Mouse (Mus musculus): ENCODE data around the gene Nmu. TPM values are rescaled to one million over a fixed set of nuclear protein-coding genes. Genes with fewer than 3 reads are reported as not detected.

The Nmu gene
- total and polyA plus RNA-seq, 3 experiments: 0.48 TPM; not detected in 2

- no peak for DNase-seq
Measured at GRCm38 (mm10) chr5:76308206-76308605, 55.4 kb downstream of the Nmu start.

- DNase-seq: no peak
Measured at GRCm38 (mm10) chr5:76306261-76306660, 57.3 kb downstream of the Nmu start.

GRCm38 (mm10) chr5:76305616-76306015 lies 58.0 kb downstream of the Nmu start:
- peak; percentile 40 for DNase-seq

DNA sequence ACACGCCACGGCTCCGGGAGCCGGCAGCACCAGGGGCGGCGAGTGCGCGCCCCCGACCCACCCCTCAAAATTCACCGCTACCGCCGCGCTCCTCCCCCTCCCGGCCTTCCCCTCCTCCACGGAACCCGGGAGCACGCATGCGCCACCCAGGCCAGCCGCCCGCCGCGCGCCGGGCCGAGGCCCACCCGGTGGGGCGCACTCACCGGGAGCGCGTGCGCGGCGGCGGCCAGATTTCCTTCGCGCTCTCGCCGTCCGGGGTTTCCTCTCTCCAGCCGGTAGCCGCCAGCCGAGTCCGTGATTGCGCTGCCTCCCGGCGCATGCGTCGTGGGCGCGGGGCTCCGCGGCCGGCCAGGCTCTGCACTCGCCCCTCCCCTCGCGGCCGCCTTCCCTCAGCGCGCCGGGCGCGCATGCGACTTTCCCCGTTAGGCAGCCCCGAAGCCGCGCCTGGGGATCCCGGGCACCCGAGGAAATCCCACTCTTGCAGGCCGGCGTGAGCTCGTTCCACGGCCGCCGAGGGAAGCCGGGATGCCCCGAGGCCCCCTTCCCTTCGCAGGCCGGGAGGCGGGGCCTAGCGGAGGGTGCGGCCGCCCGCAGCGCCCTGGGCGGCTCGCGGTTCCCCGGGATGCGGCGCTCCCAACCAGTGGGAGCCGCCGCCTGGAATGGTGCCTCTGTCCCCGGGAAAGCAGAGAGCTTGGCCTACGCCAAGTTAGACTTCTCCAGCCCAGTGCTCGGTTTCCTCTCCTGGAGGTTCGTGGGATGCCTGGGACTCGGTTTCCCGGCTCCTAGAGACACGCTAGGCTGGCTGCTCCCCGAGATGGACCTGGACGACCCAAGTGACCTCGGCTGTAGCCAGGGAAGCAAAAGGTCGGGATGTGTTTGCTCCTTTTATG lies 58.9 kb downstream of the Nmu start, which contains the start of gene Clock:
Gene Clock, minus strand, starts transcription at position 341 of the 890 bp plus-strand sequence.
- peak; percentile 95 for DNase-seq

DNA sequence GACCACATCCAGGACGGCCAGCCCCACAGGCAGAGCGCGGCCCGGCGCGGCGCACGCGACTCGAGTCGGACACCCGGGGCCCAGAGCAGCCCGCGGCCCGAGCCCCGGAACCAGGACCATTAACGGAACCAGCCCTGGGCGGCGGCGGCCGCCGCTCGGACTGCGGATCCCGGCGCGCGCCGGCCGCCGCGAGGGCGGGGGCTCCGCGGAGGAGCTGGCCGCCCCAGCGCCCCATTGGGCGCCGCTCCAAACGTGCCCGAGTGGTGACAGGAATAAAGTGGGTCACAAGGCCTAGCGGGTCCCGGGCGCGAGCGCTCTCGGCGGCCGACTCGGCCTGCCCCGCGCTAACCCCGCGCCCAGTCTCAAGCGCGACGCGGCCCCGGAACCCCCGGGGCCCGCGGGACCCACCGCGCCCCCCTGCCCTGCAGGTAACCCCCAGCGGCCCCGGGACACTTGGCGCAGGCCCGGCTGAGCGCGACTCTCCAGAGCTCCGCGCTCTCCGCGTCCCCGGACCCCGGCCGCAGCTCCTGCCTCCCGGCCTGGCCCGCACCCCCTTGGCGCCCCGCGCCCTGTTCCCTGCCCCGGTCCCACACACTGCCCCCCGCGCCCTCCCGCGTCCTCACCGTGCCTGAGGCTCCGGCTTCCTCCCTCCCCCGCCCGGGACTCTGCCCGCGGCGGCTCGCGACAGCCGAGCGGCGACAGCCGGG lies 59.7 kb downstream of the Nmu start:
- peak; percentile 95 for DNase-seq

GRCm38 (mm10) chr5:76303379-76303744 lies 60.2 kb downstream of the Nmu start:
- DNase-seq: no peak

DNA sequence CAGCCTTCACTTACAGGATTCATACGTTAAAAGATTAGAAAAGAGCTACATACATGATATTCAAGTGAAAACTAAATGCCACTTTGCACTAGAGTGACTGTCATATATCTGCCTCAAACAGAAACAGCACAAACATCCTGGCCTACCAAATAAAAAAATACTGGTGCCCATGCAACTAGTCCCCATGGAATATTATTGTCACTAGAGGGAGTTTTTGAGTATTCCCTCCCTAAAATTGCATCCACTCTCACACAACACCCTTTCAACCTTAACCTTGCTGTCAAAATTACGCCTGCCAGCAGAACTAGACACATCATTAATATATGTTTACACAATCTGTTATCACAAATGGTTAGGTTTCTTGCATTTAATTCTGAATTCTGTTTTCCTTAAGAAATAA lies 61.6 kb downstream of the Nmu start:
- DNase-seq: no peak

DNA sequence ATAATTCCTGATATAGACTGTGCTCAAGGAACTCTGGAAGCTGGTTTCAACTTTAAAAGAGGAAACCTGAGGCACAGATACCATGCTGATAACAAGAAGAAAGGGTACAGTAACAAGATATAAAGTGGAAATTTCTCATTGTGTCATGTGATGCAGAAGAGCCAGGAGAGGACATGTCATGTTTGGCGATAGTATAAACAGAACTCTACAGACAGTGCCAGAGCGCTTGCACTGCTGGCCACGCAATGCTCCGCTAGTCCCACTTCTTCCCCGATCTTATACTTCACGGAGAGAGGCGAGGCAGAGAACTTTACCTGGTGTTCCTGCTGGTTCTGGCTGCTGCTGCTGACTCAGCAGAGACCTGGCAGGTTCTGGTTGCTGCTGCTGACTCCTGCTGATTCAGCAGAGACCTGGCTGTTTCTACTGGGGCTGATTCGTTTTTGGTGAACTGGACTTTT lies 74.3 kb downstream of the Nmu start:
- peak; percentile 12 for DNase-seq

DNA sequence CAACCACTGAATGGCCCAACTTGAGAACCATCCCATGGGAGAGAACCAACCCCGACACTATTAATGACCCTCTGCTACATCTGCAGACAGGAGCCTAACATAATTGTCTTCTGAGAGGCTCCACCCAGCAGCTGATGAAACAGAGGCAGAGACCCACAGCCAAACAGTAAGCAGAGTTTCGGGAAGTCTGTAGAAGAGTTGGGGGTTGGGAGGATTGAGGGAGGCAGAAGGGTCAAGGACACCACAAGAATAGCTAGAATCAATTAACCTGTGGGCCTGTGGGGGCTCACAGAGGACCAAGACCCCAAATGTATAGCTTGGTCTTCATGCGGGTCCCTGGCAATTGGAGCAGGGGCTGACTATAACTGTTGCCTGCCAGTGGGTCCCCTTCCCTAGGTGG lies 75.3 kb downstream of the Nmu start:
- DNase-seq: no peak

DNA sequence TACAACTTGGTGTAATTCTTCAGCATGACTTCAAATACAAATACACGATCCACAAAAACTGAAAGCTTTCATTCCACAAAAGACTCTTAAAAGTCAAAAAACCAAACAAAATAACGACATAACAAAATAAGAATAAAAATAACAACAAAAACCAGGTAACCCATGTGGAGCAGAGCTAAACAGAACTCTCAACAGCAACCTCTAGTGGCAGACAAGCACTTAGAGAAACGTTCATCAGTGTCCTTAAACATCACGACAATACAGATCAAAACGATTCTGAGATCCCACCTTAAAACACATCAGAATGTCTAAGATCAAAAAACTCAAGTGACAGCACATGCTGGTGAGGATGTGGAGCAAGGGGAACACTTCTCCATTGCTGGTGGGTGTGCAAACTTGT lies 76.5 kb downstream of the Nmu start:
- no peak for DNase-seq

DNA sequence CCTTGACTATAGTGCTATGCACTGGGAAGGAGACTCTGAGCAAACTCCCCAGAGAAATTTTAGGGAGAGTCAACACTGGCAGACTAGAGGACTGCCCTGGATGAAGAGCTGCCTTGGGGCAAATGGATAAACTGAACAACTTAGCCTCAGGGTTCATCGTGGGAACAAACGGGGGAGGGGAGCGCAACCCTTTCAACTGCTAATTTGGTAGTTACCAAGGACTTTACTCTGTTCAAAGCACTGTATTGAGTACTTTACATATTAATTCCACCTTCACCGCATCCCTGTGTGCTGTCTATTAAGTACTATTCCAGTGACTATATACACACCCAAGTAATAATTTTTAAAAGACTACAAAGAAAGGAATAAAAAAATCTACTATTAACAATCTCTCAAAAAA lies 77.9 kb downstream of the Nmu start:
- no peak for DNase-seq

DNA sequence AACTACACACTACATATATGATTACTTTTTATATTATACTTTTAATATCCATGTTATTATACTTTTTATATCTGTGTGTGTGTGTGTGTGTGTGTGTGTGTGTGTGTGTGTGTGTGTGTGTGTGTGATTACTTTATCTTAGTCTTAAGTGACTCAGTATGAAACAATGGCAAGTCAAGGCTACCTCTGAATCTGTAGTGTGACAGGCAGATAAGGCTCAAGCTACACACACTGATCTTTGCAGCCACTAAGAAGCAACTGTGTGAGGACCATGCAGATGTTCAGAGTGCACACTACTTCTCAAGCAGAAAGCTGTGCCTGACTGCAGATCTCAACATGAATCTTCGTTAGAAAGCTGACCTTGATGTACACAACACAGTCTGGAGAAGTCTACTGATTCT lies 79.7 kb downstream of the Nmu start:
- peak; percentile 32 for DNase-seq

Other genes starting within 250 kb of the Nmu start
- 10 to 100 TPM; 25.5 to 30.4 TPM for gene Srd5a3, start 223.5 kb downstream of the Nmu start, total RNA-seq (2021)
- gene Srd5a3, start 223.5 kb downstream of the Nmu start, polyA plus RNA-seq (2012; rRNA removed): 280 and 358 TPM in 2 replicates
- gene Tmem165, start 179.9 kb downstream of the Nmu start, total RNA-seq (2021): 10 to 100 TPM; 28.1 to 49.1 TPM
- gene Tmem165, start 179.9 kb downstream of the Nmu start, polyA plus RNA-seq (2012; rRNA removed): 164 and 194 TPM in 2 replicates
- 10 to 100 TPM; 38.9 to 62.9 TPM for gene Clock, start 59.0 kb downstream of the Nmu start, total RNA-seq (2021)
- 10.6 and 10.9 TPM in 2 replicates for gene Clock, start 59.0 kb downstream of the Nmu start, polyA plus RNA-seq (2012; rRNA removed)
- not detected for gene Pdcl2, start 32.6 kb downstream of the Nmu start, total RNA-seq (2021)
- gene Pdcl2, start 32.6 kb downstream of the Nmu start, polyA plus RNA-seq (2012; rRNA removed): not detected in 2 replicates
- gene Gm7271, start 120.3 kb upstream of the Nmu start, total RNA-seq (2021): not detected
- gene Gm7271, start 120.3 kb upstream of the Nmu start, polyA plus RNA-seq (2012; rRNA removed): not detected in 2 replicates
- gene Exoc1, start 165.5 kb upstream of the Nmu start, total RNA-seq (2021): 10 to 100 TPM; 43.7 to 53.2 TPM
- 16.0 and 18.2 TPM in 2 replicates for gene Exoc1, start 165.5 kb upstream of the Nmu start, polyA plus RNA-seq (2012; rRNA removed)
- 1 to 10 TPM; 3.8 to 4.9 TPM for gene Cep135, start 224.9 kb upstream of the Nmu start, total RNA-seq (2021)
- 0.46 and 0.53 TPM in 2 replicates for gene Cep135, start 224.9 kb upstream of the Nmu start, polyA plus RNA-seq (2012; rRNA removed)